Mouse (Mus musculus) MEL (cell line): ENCODE measurements at regions not wholly inside any gene's neighbourhood (a gene's known extent, or its start where the extent isn't known, plus 50 kb on each side); places are given as distances from the start of the nearest gene placed in this dataset.

Experiments used
- DNase-seq: peaks from one replicate; pipeline ENCODE4 v3.0.0; 2011; ENCODE audit warnings: low read depth, low spot score
- H3K27ac ChIP-seq: 2 replicates; pipeline ENCODE4 v1.5.1; 2012; ENCODE audit warnings: low read depth, mild to moderate bottlenecking, control low read depth, low read length, moderate library complexity; ENCODE audit not compliant: control insufficient read depth
- H3K27me3 ChIP-seq, 2 experiments: fragments of 150-350 bp in 1 of 2; sonication (generic) in 1 of 2; 2 replicates each; pipeline ENCODE4 v1.6.1; 2012; ENCODE audit warnings: low read length in 2 of 2, mild to moderate bottlenecking in 2 of 2, improper control_type of control experiment in 1 of 2, moderate library complexity in 1 of 2; ENCODE audit not compliant: insufficient read depth in 2 of 2, control insufficient read depth in 1 of 2
- H3K36me3 ChIP-seq, 2 experiments: 2 replicates each; pipeline ENCODE4 v1.6.1; 2012 to 2014; ENCODE audit warnings: low read length in 2 of 2, improper control_type of control experiment in 1 of 2, inconsistent platforms in 1 of 2, mild to moderate bottlenecking in 1 of 2; ENCODE audit not compliant: insufficient read depth in 2 of 2, control insufficient read depth in 1 of 2
- H3K4me1 ChIP-seq, 2 experiments: fragments of 150-350 bp in 1 of 2; sonication (generic) in 1 of 2; 2 replicates each; pipeline ENCODE4 v1.6.1; 2012; ENCODE audit warnings: low read length in 2 of 2, improper control_type of control experiment in 1 of 2, mild to moderate bottlenecking in 1 of 2; ENCODE audit not compliant: insufficient read depth in 2 of 2, control insufficient read depth in 1 of 2
- H3K4me3 ChIP-seq, 2 experiments: fragments of 150-350 bp in 1 of 2; sonication (generic) in 1 of 2; 2 replicates each; pipeline ENCODE4 v1.5.1; 2012; ENCODE audit warnings: low read depth in 2 of 2, low read length in 2 of 2, mild to moderate bottlenecking in 2 of 2, moderate library complexity in 2 of 2, control low read depth in 1 of 2, improper control_type of control experiment in 1 of 2; ENCODE audit not compliant: control insufficient read depth in 1 of 2, insufficient read depth in 1 of 2
- H3K79me2 ChIP-seq: 2 replicates; pipeline ENCODE4 v1.6.1; 2012; ENCODE audit warnings: mild to moderate bottlenecking, low read length, moderate library complexity; ENCODE audit not compliant: control insufficient read depth, poor library complexity, insufficient read depth
- H3K9ac ChIP-seq: 2 replicates; pipeline ENCODE4 v1.6.1; 2012; ENCODE audit warnings: low read depth, mild to moderate bottlenecking, control low read depth, low read length, moderate library complexity; ENCODE audit not compliant: control insufficient read depth, poor library complexity, severe bottlenecking
- H3K9me3 ChIP-seq: fragments of 150-350 bp; sonication (generic); replicated peaks from 2 replicates; pipeline ENCODE4 v1.6.1; 2012; ENCODE audit warnings: mild to moderate bottlenecking, low read length, improper control_type of control experiment, moderate library complexity; ENCODE audit not compliant: insufficient read depth
- CHD2 ChIP-seq: IDR thresholded peaks from 2 replicates; pipeline ENCODE4 v1.6.1; 2011; ENCODE audit warnings: low read length, improper control_type of control experiment
- CTCF ChIP-seq, 3 experiments: IDR thresholded peaks in 2 of 3; conservative IDR thresholded peaks in 1 of 3; 2 replicates each; pipeline ENCODE4 v1.5.1; 2011 to 2012; ENCODE audit warnings: low read length in 3 of 3, low read depth in 2 of 3, mild to moderate bottlenecking in 2 of 3, improper control_type of control experiment in 1 of 3, inconsistent platforms in 1 of 3, mixed read lengths in 1 of 3, moderate library complexity in 1 of 3; ENCODE audit not compliant: control insufficient read depth in 1 of 3, insufficient read depth in 1 of 3, poor library complexity in 1 of 3, severe bottlenecking in 1 of 3
- ETS1 ChIP-seq: IDR thresholded peaks from 2 replicates; pipeline ENCODE4 v1.6.1; 2012; ENCODE audit warnings: low read depth, mild to moderate bottlenecking, inconsistent platforms, low read length, improper control_type of control experiment, moderate library complexity
- GABPA ChIP-seq: IDR thresholded peaks from 2 replicates; pipeline ENCODE4 v1.6.1; 2012; ENCODE audit warnings: low read depth, mild to moderate bottlenecking, inconsistent platforms, low read length, improper control_type of control experiment, moderate library complexity
- GATA1 ChIP-seq: IDR thresholded peaks from 2 replicates; pipeline ENCODE4 v1.6.1; 2011; ENCODE audit warnings: low read depth, low read length, improper control_type of control experiment
- HCFC1 ChIP-seq: IDR thresholded peaks from 2 replicates; pipeline ENCODE4 v1.6.1; 2012; ENCODE audit warnings: low read depth, mild to moderate bottlenecking, inconsistent platforms, low read length, improper control_type of control experiment, moderate library complexity
- MAX ChIP-seq: IDR thresholded peaks from 2 replicates; pipeline ENCODE4 v1.6.1; 2011; ENCODE audit warnings: low read length, improper control_type of control experiment
- MAZ ChIP-seq: IDR thresholded peaks from 2 replicates; pipeline ENCODE4 v1.6.1; 2012; ENCODE audit warnings: low read depth, mild to moderate bottlenecking, inconsistent platforms, low read length, improper control_type of control experiment
- MXI1 ChIP-seq: IDR thresholded peaks from 2 replicates; pipeline ENCODE4 v1.6.1; 2011; ENCODE audit warnings: mild to moderate bottlenecking, low read depth, low read length, improper control_type of control experiment
- MYC ChIP-seq: IDR thresholded peaks from 2 replicates; pipeline ENCODE4 v1.6.1; 2011; ENCODE audit warnings: low read depth, mild to moderate bottlenecking, low read length, improper control_type of control experiment, moderate library complexity
- POLR2A ChIP-seq, 2 experiments: IDR thresholded peaks; 2 replicates each; pipeline ENCODE4 v1.6.1; 2011 to 2012; ENCODE audit warnings: low read length in 2 of 2, mild to moderate bottlenecking in 2 of 2, control low read depth in 1 of 2, improper control_type of control experiment in 1 of 2, low read depth in 1 of 2, moderate library complexity in 1 of 2; ENCODE audit not compliant: control insufficient read depth in 1 of 2, insufficient read depth in 1 of 2, poor library complexity in 1 of 2
- POLR2AphosphoS5 ChIP-seq: IDR thresholded peaks from 2 replicates; pipeline ENCODE4 v1.6.1; 2012; ENCODE audit warnings: low read depth, borderline replicate concordance, mild to moderate bottlenecking, inconsistent platforms, low read length, moderate library complexity, mixed read lengths
- SMC3 ChIP-seq: IDR thresholded peaks from 2 replicates; pipeline ENCODE4 v1.6.1; 2011; ENCODE audit warnings: low read depth, low read length, improper control_type of control experiment
- TAL1 ChIP-seq: IDR thresholded peaks from 2 replicates; pipeline ENCODE4 v1.6.1; 2012; ENCODE audit warnings: mild to moderate bottlenecking, inconsistent platforms, low read length, moderate library complexity, mixed read lengths
- TBP ChIP-seq: IDR thresholded peaks from 2 replicates; pipeline ENCODE4 v1.8.0; 2011; ENCODE audit warnings: low read depth, low read length, improper control_type of control experiment
- TCF12 ChIP-seq: IDR thresholded peaks from 2 replicates; pipeline ENCODE4 v1.6.1; 2014; ENCODE audit warnings: low read depth, mild to moderate bottlenecking, inconsistent platforms, low read length, improper control_type of control experiment, moderate library complexity
- UBTF ChIP-seq: IDR thresholded peaks from 2 replicates; pipeline ENCODE4 v1.6.1; 2012; ENCODE audit warnings: low read depth, mild to moderate bottlenecking, inconsistent platforms, low read length, improper control_type of control experiment, moderate library complexity, borderline replicate concordance; ENCODE audit not compliant: insufficient read depth
- USF1 ChIP-seq: IDR thresholded peaks from 2 replicates; pipeline ENCODE4 v1.6.1; 2014; ENCODE audit warnings: low read depth, mild to moderate bottlenecking, inconsistent platforms, low read length, improper control_type of control experiment, moderate library complexity
- USF2 ChIP-seq, 2 experiments: IDR thresholded peaks; 2 replicates each; pipeline ENCODE4 v1.6.1; 2011 to 2012; ENCODE audit warnings: improper control_type of control experiment in 2 of 2, low read length in 2 of 2, borderline replicate concordance in 1 of 2, inconsistent platforms in 1 of 2, low read depth in 1 of 2, mild to moderate bottlenecking in 1 of 2; ENCODE audit not compliant: insufficient read depth in 1 of 2
- ZKSCAN1 ChIP-seq: IDR thresholded peaks from 2 replicates; pipeline ENCODE4 v1.6.1; 2012; ENCODE audit warnings: low read depth, mild to moderate bottlenecking, inconsistent platforms, low read length, improper control_type of control experiment, moderate library complexity
- ZNF384 ChIP-seq: IDR thresholded peaks from 2 replicates; pipeline ENCODE4 v1.6.1; 2012; ENCODE audit warnings: low read depth, mild to moderate bottlenecking, inconsistent platforms, low read length, improper control_type of control experiment

GRCm38 (mm10) chr10:102735207-102735606 lies 223.2 kb downstream of the Rassf9 start:
- no peaks in the 10 kb centered on the region for H3K27me3 ChIP-seq
- peak; percentile 7 for DNase-seq
- TF ChIP-seq MAZ (no peak), UBTF (no peak), CTCF (IDR thresholded peaks at IDR 0.05 in 2 of 3, conservative IDR thresholded peaks at IDR 0.05 in 1 of 3; ENCODE audit: control insufficient read depth in 1 of 3, insufficient read depth in 1 of 3, low read depth in 2 of 3, low read length in 3 of 3, poor library complexity in 1 of 3, severe bottlenecking in 1 of 3) (peak in 1 of 3 experiments; percentile 32; a peak in 2 of 6 replicates), SMC3 (peak; percentile 38), GATA1 (no peak)
- H3K4me1 ChIP-seq, result no peaks in the 10 kb centered on the region
- no peaks in the 10 kb centered on the region for H3K9me3 ChIP-seq
- H3K27ac ChIP-seq, result no peak overlapping the region
- no peaks in the 10 kb centered on the region for H3K36me3 ChIP-seq
- no peak overlapping the region for H3K9ac ChIP-seq
- no peak overlapping the region for H3K4me3 ChIP-seq
- no peaks in the 10 kb centered on the region for H3K79me2 ChIP-seq

DNA sequence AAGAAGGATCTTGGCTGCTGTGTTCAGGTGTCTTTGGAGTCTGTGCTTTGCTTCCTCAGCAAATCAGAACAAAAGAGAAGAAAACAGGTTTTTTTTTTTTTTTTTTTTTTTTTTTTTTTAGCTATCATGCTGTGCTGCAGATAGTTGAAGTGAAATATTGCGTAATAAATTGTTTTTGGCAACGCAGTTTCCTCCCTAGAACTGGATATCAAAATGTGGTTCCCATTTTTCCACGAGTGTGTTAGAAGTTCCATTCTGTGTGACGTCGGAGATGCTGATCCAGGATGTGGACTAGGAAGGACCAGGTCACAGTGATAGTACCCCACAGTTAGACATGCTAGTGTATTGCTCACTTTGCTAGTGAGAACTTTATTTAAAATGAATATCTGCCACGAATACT lies 220.4 kb downstream of the Rassf9 start:
- no peak overlapping the region for H3K4me3 ChIP-seq
- no peaks in the 10 kb centered on the region for H3K36me3 ChIP-seq
- H3K4me1 ChIP-seq, result no peaks in the 10 kb centered on the region
- H3K27ac ChIP-seq, result no peak overlapping the region
- no peaks in the 10 kb centered on the region for H3K27me3 ChIP-seq
- DNase-seq, result no peak
- TF ChIP-seq POLR2AphosphoS5 (no peak), TCF12 (no peak), GATA1 (no peak), MAX (no peak), HCFC1 (no peak), TAL1 (no peak), MXI1 (no peak), CHD2 (no peak), POLR2A (IDR thresholded peaks at IDR 0.05; ENCODE audit: control insufficient read depth in 1 of 2, insufficient read depth in 1 of 2, low read depth in 1 of 2, low read length in 2 of 2, poor library complexity in 1 of 2) (no peak), SMC3 (no peak), USF1 (no peak), TBP (no peak), USF2 (IDR thresholded peaks at IDR 0.05; ENCODE audit: borderline replicate concordance in 1 of 2, insufficient read depth in 1 of 2, low read depth in 1 of 2, low read length in 2 of 2) (no peak), ZNF384 (no peak), ZKSCAN1 (no peak), MAZ (no peak), CTCF (IDR thresholded peaks at IDR 0.05 in 2 of 3, conservative IDR thresholded peaks at IDR 0.05 in 1 of 3; ENCODE audit: control insufficient read depth in 1 of 3, insufficient read depth in 1 of 3, low read depth in 2 of 3, low read length in 3 of 3, poor library complexity in 1 of 3, severe bottlenecking in 1 of 3) (no peak), MYC (no peak), ETS1 (no peak), GABPA (no peak)
- TF ChIP-seq, all 39 proteins: peak for 0
- Histone ChIP-seq H3K79me2 (no peaks in the 10 kb centered on the region), H3K9ac (no peak overlapping the region), H3K9me3 (no peaks in the 10 kb centered on the region)
